Mouse (Mus musculus) cortical plate, adult 2 months (tissue): ENCODE data around the gene Bsg.

Experiments
- CTCF ChIP-seq: fragments of 200-500 bp; IDR thresholded peaks from 2 replicates; pipeline ENCODE4 v1.5.1; 2011; ENCODE audit warnings: mild to moderate bottlenecking, control low read depth, low read length; ENCODE audit not compliant: insufficient read depth; ENCODE audit errors: extremely low read depth
- POLR2A ChIP-seq: fragments of 200-500 bp; IDR thresholded peaks from 2 replicates; pipeline ENCODE4 v1.6.1; 2011; ENCODE audit warnings: mild to moderate bottlenecking, low read length, control low read depth; ENCODE audit not compliant: insufficient read depth; ENCODE audit errors: extremely low read depth

DNA sequence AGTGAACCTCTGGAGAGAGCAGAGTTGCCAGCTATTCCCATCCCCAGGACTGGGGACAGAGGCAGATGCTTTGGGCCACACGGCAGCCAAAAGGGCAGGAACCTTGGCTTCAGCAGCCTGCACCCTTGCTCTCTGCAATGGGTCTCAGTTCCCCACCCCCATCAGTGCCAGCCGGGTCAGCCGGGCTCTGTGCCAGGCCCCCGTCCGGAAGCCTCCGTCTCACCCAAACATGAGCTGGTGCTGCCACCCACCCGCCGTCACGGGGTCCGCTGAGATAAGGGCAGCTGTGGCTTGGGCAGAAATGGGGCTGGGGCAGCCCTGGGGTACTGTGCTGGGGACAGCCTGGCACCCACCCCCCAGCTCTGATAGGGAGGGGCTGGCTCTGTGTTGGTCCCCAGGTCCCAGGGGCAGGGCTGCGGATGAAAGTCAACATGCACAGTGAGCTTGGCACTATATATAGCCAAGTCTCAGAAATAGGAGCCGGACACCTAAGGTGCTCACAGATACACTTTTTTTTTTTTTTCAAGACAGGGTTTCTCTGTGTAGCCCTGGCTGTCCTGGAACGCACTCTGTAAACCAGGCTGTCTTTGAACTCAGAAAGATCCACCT lies 25.2 kb downstream of the Bsg start:
- TF ChIP-seq POLR2A (no peak), CTCF (no peak)
